Comparison of ENCODE assay signal across 16 mouse cellular contexts in genomic region chr7:76810003-76810402, GRCm38 (mm10).
"Had no signal": no experiment of that assay in that cellular context is flagged by ENCODE, and none has a peak within 500 bp of the region (broad histone marks: within the 10 kb centered on the region; RNA-seq: fewer than 3 reads in every experiment).

No protein-coding gene starts in this region.

- H3K36me3 ChIP-seq: lung, embryonic 15.5 days; midbrain, embryonic 13.5 days; midbrain, embryonic 15.5 days; neural tube, embryonic 12.5 days; stomach, embryonic 15.5 days had no signal

- H3K4me1 ChIP-seq: lung, embryonic 15.5 days; megakaryocyte, embryonic 14.5 days; midbrain, embryonic 13.5 days; midbrain, embryonic 15.5 days; neural tube, embryonic 12.5 days; stomach, embryonic 15.5 days had no signal

- H3K27ac ChIP-seq: lung, embryonic 15.5 days; macrophage; midbrain, embryonic 13.5 days; midbrain, embryonic 15.5 days; neural tube, embryonic 12.5 days; stomach, embryonic 15.5 days; stomach, postnatal 0 days had no signal

- DNase-seq: lung, postnatal 14 days; lung, postnatal 36 days; right cerebral cortex, postnatal 14 days; thymus, adult 2 months; thymus, postnatal 25 days; thymus, postnatal 4 days had no signal

- ATAC-seq: lung, postnatal 0 days; midbrain, embryonic 13.5 days; midbrain, embryonic 15.5 days had no signal

- H3K4me2 ChIP-seq: lung, embryonic 15.5 days; midbrain, embryonic 11.5 days; midbrain, embryonic 13.5 days; midbrain, embryonic 15.5 days; neural tube, embryonic 12.5 days; stomach, embryonic 15.5 days had no signal

- H3K27me3 ChIP-seq: lung, embryonic 15.5 days; megakaryocyte, embryonic 14.5 days; midbrain, embryonic 13.5 days; midbrain, embryonic 15.5 days; neural tube, embryonic 12.5 days; stomach, embryonic 15.5 days had no signal

- H3K9ac ChIP-seq: lung, embryonic 15.5 days; midbrain, embryonic 13.5 days; midbrain, embryonic 15.5 days; neural tube, embryonic 12.5 days; stomach, embryonic 15.5 days had no signal

- H3K9me3 ChIP-seq: lung, embryonic 15.5 days; megakaryocyte, embryonic 14.5 days; midbrain, embryonic 13.5 days; midbrain, embryonic 15.5 days; neural tube, embryonic 12.5 days; stomach, embryonic 15.5 days had no signal

- H3K4me3 ChIP-seq: lung, embryonic 15.5 days; megakaryocyte, embryonic 14.5 days; midbrain, embryonic 13.5 days; midbrain, embryonic 15.5 days; neural tube, embryonic 12.5 days; stomach, embryonic 15.5 days had no signal
